Mouse (Mus musculus) C2C12 (cell line): Measurements from ENCODE around the gene Smchd1.

Experiments
- CEBPB ChIP-seq: IDR thresholded peaks from one replicate; pipeline ENCODE4 v1.6.1; 2011; ENCODE audit warnings: low read depth, mild to moderate bottlenecking, control low read depth, moderate library complexity
- CTCF ChIP-seq: IDR thresholded peaks from one replicate; pipeline ENCODE4 v1.5.1; 2011; ENCODE audit not compliant: control insufficient read depth, insufficient read depth, insufficient read length
- FOSL1 ChIP-seq: IDR thresholded peaks from one replicate; pipeline ENCODE4 v1.8.0; 2011; ENCODE audit warnings: mild to moderate bottlenecking, low read length; ENCODE audit not compliant: poor library complexity, insufficient read depth, severe bottlenecking
- MAX ChIP-seq: IDR thresholded peaks from one replicate; pipeline ENCODE4 v1.6.1; 2011; ENCODE audit warnings: mild to moderate bottlenecking, control low read depth
- MYOD1 ChIP-seq: IDR thresholded peaks from one replicate; pipeline ENCODE4 v1.6.1; 2011; ENCODE audit warnings: low read depth; ENCODE audit not compliant: control insufficient read depth, insufficient read length
- MYOG ChIP-seq: IDR thresholded peaks from one replicate; pipeline ENCODE4 v1.6.1; 2011; ENCODE audit not compliant: control insufficient read depth, insufficient read length; ENCODE audit errors: extremely low read depth
- USF1 ChIP-seq: IDR thresholded peaks from one replicate; pipeline ENCODE4 v1.6.1; 2011; ENCODE audit warnings: low read depth, mild to moderate bottlenecking, control low read depth, moderate library complexity

DNA sequence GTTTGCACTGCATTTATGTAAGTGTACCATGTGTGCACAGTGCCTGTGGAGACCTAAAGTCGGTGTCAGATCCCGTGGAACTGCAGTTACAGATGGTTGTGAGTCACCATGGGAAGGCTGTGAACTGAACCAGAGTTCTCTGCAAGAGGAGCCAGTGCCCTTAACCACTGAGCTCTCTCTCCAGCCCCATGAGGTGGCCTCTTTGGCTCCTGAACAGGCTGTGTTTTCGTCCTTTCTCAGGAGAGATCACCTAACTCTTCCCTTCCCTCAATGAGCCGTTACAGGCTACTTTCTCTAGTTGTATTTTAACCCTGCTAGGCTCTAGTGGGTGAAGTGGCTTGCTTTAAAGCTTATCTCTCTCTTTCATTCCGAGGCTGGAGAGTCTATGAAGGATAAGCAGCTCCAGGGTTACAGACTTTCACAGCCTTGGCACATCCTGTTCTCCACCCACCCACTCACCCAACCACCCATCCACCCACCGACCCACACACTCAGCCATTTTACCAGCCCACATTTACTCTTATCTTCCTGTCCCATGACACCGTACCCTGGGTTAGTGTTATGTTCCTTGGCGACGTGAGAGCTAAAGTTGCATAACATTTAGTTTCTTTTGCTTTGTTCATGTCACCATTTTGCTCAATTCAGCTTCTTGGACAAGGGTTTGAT, 15.7 kb upstream of the Smchd1 start:
- TF ChIP-seq CTCF (no peak), MAX (no peak), USF1 (no peak), MYOG (no peak), MYOD1 (no peak), FOSL1 (no peak), CEBPB (no peak)
